Mouse (Mus musculus): ENCODE measurements around the gene Ugt1a8. TPM values are rescaled to one million over a fixed set of nuclear protein-coding genes. Genes with fewer than 3 reads are reported as not detected.

Gene Ugt1a8
- polyA plus RNA-seq, 1 experiment from 2014 or later = not detected

GRCm38 (mm10) chr1:88258361-88258760 lies 170.7 kb downstream of the Ugt1a8 start:
- DNase-seq = no peak
- no peak for ATAC-seq (ENCODE audit: insufficient read depth)
- Histone ChIP-seq H3K4me3 (ENCODE audit: low read depth, low read length) (no peak overlapping the region), H3K9ac (no peak overlapping the region), H3K36me3 (ENCODE audit: insufficient read depth) (peaks cover 38% of the 10 kb centered on the region), H3K27me3 (ENCODE audit: insufficient read depth, low read length) (no peaks in the 10 kb centered on the region), H3K9me3 (ENCODE audit: low read depth, low read length) (peaks cover 28% of the 10 kb centered on the region), H3K4me1 (ENCODE audit: insufficient read depth) (no peaks in the 10 kb centered on the region), H3K27ac (ENCODE audit: low read depth) (no peak overlapping the region), H3K4me2 (no peak overlapping the region)
- TF ChIP-seq CTCF (IDR thresholded peaks at IDR 0.05; ENCODE audit: low read depth) = no peak
- WGBS = 68% methylated on average over 6 of the region's 6 CpGs

- no peak for TF ChIP-seq CTCF (IDR thresholded peaks at IDR 0.05; ENCODE audit: low read depth)
- ATAC-seq (ENCODE audit: insufficient read depth) = peak; percentile 12; the same call in 1 of the 2 replicates
Measured at GRCm38 (mm10) chr1:88258881-88259642, 171.4 kb downstream of the Ugt1a8 start.

DNA sequence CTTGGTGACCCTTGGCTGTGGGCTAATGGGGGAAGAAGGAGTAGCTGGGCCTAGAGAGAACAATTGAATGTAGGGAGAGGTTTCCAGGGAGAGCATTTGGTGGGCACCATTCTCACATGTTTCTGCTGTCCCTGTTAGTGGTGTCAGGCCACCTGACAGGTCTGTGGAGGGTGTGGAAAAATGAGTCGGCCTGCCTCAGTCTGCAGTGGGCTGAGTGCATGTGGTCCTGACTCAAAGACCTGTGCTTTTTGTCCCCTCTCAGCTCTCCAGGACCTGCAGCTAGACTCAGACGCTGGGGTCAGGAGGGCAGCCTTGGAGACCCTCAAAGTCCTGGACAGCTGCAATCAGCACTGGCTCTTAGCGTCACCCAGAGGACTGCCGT lies 172.0 kb downstream of the Ugt1a8 start:
- no peaks in the 10 kb centered on the region for H3K4me1 ChIP-seq (ENCODE audit: insufficient read depth)
- peaks cover 25% of the 10 kb centered on the region for H3K9me3 ChIP-seq (ENCODE audit: low read depth, low read length)
- H3K4me3 ChIP-seq (ENCODE audit: low read depth, low read length) = no peak overlapping the region
- DNase-seq (no peak), ATAC-seq (ENCODE audit: insufficient read depth) (peak; percentile 15; the same call in 1 of the 2 replicates)
- H3K27me3 ChIP-seq (ENCODE audit: insufficient read depth, low read length) = no peaks in the 10 kb centered on the region
- peaks cover 51% of the 10 kb centered on the region for H3K36me3 ChIP-seq (ENCODE audit: insufficient read depth)
- H3K27ac ChIP-seq (ENCODE audit: low read depth) = no peak overlapping the region
- WGBS = 65% methylated on average over 4 of the region's 4 CpGs
- H3K4me2 ChIP-seq = no peak overlapping the region
- H3K9ac ChIP-seq = no peak overlapping the region
- no peak for TF ChIP-seq CTCF (IDR thresholded peaks at IDR 0.05; ENCODE audit: low read depth)

More at GRCm38 (mm10) chr1:88258881-88259642, 171.4 kb downstream of the Ugt1a8 start:
- Histone ChIP-seq H3K4me2 (no peak overlapping the region), H3K9me3 (ENCODE audit: low read depth, low read length) (peaks cover 28% of the 10 kb centered on the region), H3K36me3 (ENCODE audit: insufficient read depth) (peaks cover 45% of the 10 kb centered on the region), H3K9ac (no peak overlapping the region), H3K4me1 (ENCODE audit: insufficient read depth) (no peaks in the 10 kb centered on the region), H3K4me3 (ENCODE audit: low read depth, low read length) (no peak overlapping the region), H3K27me3 (ENCODE audit: insufficient read depth, low read length) (no peaks in the 10 kb centered on the region), H3K27ac (ENCODE audit: low read depth) (no peak overlapping the region; the same call in 1 of the 2 replicates)
- peak; percentile 70 for DNase-seq
- 58% methylated on average over 8 of the region's 8 CpGs for WGBS

GRCm38 (mm10) chr1:88260114-88260513 lies 172.5 kb downstream of the Ugt1a8 start:
- peaks cover 56% of the 10 kb centered on the region for H3K36me3 ChIP-seq (ENCODE audit: insufficient read depth)
- DNase-seq (no peak), ATAC-seq (ENCODE audit: insufficient read depth) (peak; percentile 18)
- no peak overlapping the region for H3K9ac ChIP-seq
- peaks cover 20% of the 10 kb centered on the region for H3K9me3 ChIP-seq (ENCODE audit: low read depth, low read length)
- 72% methylated on average over 6 of the region's 6 CpGs for WGBS
- H3K4me2 ChIP-seq = no peak overlapping the region
- no peak overlapping the region for H3K27ac ChIP-seq (ENCODE audit: low read depth)
- no peak for TF ChIP-seq CTCF (IDR thresholded peaks at IDR 0.05; ENCODE audit: low read depth)
- H3K4me1 ChIP-seq (ENCODE audit: insufficient read depth) = no peaks in the 10 kb centered on the region
- no peaks in the 10 kb centered on the region for H3K27me3 ChIP-seq (ENCODE audit: insufficient read depth, low read length)
- H3K4me3 ChIP-seq (ENCODE audit: low read depth, low read length) = no peak overlapping the region

GRCm38 (mm10) chr1:88260604-88261377 lies 173.2 kb downstream of the Ugt1a8 start:
- no peaks in the 10 kb centered on the region for H3K27me3 ChIP-seq (ENCODE audit: insufficient read depth, low read length)
- peaks cover 13% of the 10 kb centered on the region for H3K9me3 ChIP-seq (ENCODE audit: low read depth, low read length)
- no peak overlapping the region for H3K4me3 ChIP-seq (ENCODE audit: low read depth, low read length)
- no peaks in the 10 kb centered on the region for H3K4me1 ChIP-seq (ENCODE audit: insufficient read depth)
- peaks cover 63% of the 10 kb centered on the region for H3K36me3 ChIP-seq (ENCODE audit: insufficient read depth)
- no peak overlapping the region for H3K4me2 ChIP-seq
- ATAC-seq (ENCODE audit: insufficient read depth) (no peak), DNase-seq (no peak)
- no peak overlapping the region for H3K9ac ChIP-seq
- no peak for TF ChIP-seq CTCF (IDR thresholded peaks at IDR 0.05; ENCODE audit: low read depth)
- WGBS = 79% methylated on average over 10 of the region's 10 CpGs
- H3K27ac ChIP-seq (ENCODE audit: low read depth) = no peak overlapping the region

DNA sequence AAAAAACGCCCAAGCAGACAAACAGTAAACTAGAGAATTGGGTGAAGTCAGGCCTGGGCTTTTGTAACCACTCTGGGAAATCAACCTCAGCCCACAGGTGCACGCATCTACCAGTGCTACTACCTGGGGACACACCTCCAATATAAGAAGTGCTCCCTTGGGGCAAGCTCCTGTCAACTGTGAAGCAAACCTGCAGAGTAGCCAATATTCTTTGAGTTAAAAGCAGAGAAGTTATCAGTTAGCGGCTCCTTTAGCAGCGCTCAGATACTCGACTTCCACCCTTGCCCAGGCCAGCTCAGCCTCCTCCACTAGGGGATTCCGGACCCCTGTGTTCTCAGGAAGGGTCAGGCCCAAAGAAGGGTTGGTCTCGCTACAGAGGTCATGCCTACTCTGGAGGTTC lies 174.1 kb downstream of the Ugt1a8 start:
- Histone ChIP-seq H3K9me3 (ENCODE audit: low read depth, low read length) (peaks cover 6% of the 10 kb centered on the region; the same call in 1 of the 2 replicates), H3K36me3 (ENCODE audit: insufficient read depth) (peaks cover 72% of the 10 kb centered on the region), H3K4me2 (no peak overlapping the region), H3K27me3 (ENCODE audit: insufficient read depth, low read length) (no peaks in the 10 kb centered on the region), H3K4me1 (ENCODE audit: insufficient read depth) (no peaks in the 10 kb centered on the region), H3K4me3 (ENCODE audit: low read depth, low read length) (no peak overlapping the region), H3K27ac (ENCODE audit: low read depth) (no peak overlapping the region), H3K9ac (no peak overlapping the region)
- ATAC-seq (ENCODE audit: insufficient read depth) = peak; percentile 1; the same call in 1 of the 2 replicates
- no peak for TF ChIP-seq CTCF (IDR thresholded peaks at IDR 0.05; ENCODE audit: low read depth)
- DNase-seq = no peak
- WGBS = 83% methylated on average over 7 of the region's 7 CpGs

DNA sequence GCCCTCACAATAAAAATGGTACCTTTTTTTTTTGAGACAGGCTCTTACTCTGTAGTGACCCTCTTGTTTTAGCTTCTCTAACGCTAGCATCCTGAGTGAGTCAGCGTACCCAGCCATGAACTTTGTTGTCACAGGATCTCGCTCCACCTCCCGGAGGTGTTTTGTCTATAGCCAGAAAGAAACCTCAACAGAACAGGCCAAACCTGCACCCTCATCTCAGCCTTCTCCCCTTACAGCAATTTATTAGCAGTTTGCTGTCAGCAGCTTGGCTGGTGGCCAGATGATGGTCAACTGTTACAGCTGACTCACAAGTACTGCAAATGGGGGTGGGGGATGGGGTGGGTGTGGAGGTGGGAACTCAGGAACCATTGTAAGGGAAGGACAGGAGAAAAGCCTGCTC lies 174.6 kb downstream of the Ugt1a8 start:
- DNase-seq (peak; percentile 81), ATAC-seq (ENCODE audit: insufficient read depth) (peak; percentile 1; the same call in 1 of the 2 replicates)

More for the DNA sequence above, 174.6 kb downstream of the Ugt1a8 start:
- no peak overlapping the region for H3K9ac ChIP-seq
- WGBS = 67% methylated on average over 4 of the region's 4 CpGs
- no peaks in the 10 kb centered on the region for H3K4me1 ChIP-seq (ENCODE audit: insufficient read depth)
- H3K4me2 ChIP-seq = no peak overlapping the region
- H3K9me3 ChIP-seq (ENCODE audit: low read depth, low read length) = peaks cover 4% of the 10 kb centered on the region; the same call in 1 of the 2 replicates
- H3K4me3 ChIP-seq (ENCODE audit: low read depth, low read length) = no peak overlapping the region
- H3K27me3 ChIP-seq (ENCODE audit: insufficient read depth, low read length) = no peaks in the 10 kb centered on the region
- H3K36me3 ChIP-seq (ENCODE audit: insufficient read depth) = peaks cover 77% of the 10 kb centered on the region
- no peak overlapping the region for H3K27ac ChIP-seq (ENCODE audit: low read depth)
- TF ChIP-seq CTCF (IDR thresholded peaks at IDR 0.05; ENCODE audit: low read depth) = no peak
